Mouse (Mus musculus) liver, adult 2 months (tissue): ENCODE measurements around the gene Trim44.

Source experiments
- CTCF ChIP-seq: fragments of 200-500 bp; IDR thresholded peaks from 2 replicates; pipeline ENCODE4 v1.5.1; 2011; ENCODE audit warnings: low read depth, low read length, control low read depth
- POLR2A ChIP-seq: fragments of 200-500 bp; IDR thresholded peaks from 2 replicates; pipeline ENCODE4 v1.6.1; 2011; ENCODE audit warnings: low read length, control low read depth; ENCODE audit not compliant: insufficient read depth; ENCODE audit errors: extremely low read depth

GRCm38 (mm10) chr2:102341429-102341828 lies 66.2 kb downstream of the Trim44 start:
- no peak for TF ChIP-seq CTCF
- no peak for TF ChIP-seq POLR2A
